Mouse (Mus musculus): ENCODE data around the gene Plin1. TPM values are rescaled to one million over a fixed set of nuclear protein-coding genes. Genes with fewer than 3 reads are reported as not detected.

Plin1 gene
- total and polyA plus RNA-seq, 3 experiments = not detected

- Histone ChIP-seq H3K4me3 (replicated peaks in 1 of 3; ENCODE audit: low read depth in 2 of 3, low read length in 2 of 3, poor library complexity in 1 of 3) (peak overlapping the region in 1 of 3 experiments; percentile 42), H3K9me3 (replicated peaks; ENCODE audit: low read length) (peaks cover 5% of the 10 kb centered on the region), H3K27me3 (replicated peaks) (peaks cover 73% of the 10 kb centered on the region), H3K27ac (ENCODE audit: insufficient read depth, low read depth) (no peak overlapping the region), H3K79me2 (replicated peaks; ENCODE audit: control insufficient read depth, extremely low read depth, insufficient read depth, poor library complexity, severe bottlenecking) (no peaks in the 10 kb centered on the region), H3K9ac (ENCODE audit: insufficient read depth, low read depth) (no peak overlapping the region), H3K4me1 (ENCODE audit: control insufficient read depth in 1 of 2, insufficient read depth in 2 of 2) (peaks cover under 1 to 3% of the 10 kb centered on the region in 2 experiments; a peak in 2 of 4 replicates), H3K36me3 (replicated peaks in 1 of 2; ENCODE audit: control insufficient read depth in 1 of 2, insufficient read depth in 1 of 2, low read length in 1 of 2) (no peaks in the 10 kb centered on the region), H3K4me2 (ENCODE audit: insufficient read depth, low read depth, poor library complexity, severe bottlenecking) (no peak overlapping the region)
- dilution Hi-C loops (cut with MboI; ENCODE audit: extremely low pct_ligation_motif_present, extremely low pct_unique_long_range_greater_than_20kb, low sequenced_read_pairs) = no loop called here
- in situ Hi-C loops (cut with MboI; ENCODE audit: low pct_ligation_motif_present, low pct_unique_long_range_greater_than_20kb, low sequenced_read_pairs) = loop anchor here (10.0 kb wide), 1 partner anchor 227 kb away; no protein-coding TSS in a partner anchor
- TF ChIP-seq IRF4 (IDR thresholded peaks at IDR 0.05; ENCODE audit: low read depth, low read length) (no peak), MYC (IDR thresholded peaks at IDR 0.05; ENCODE audit: low read depth, low read length) (no peak), CTCF (conservative IDR thresholded peaks at IDR 0.05 in 1 of 2, IDR thresholded peaks at IDR 0.05 in 1 of 2; ENCODE audit: low read depth in 2 of 2, low read length in 2 of 2) (no peak), MAFK (IDR thresholded peaks at IDR 0.05; ENCODE audit: insufficient replicate concordance, low read length) (no peak), E2F4 (IDR thresholded peaks at IDR 0.05; ENCODE audit: insufficient replicate concordance, low read depth, low read length) (no peak), HCFC1 (IDR thresholded peaks at IDR 0.05; ENCODE audit: low read depth, low read length) (no peak), ETS1 (conservative IDR thresholded peaks at IDR 0.05; ENCODE audit: low read depth, low read length) (no peak), ZKSCAN1 (IDR thresholded peaks at IDR 0.05; ENCODE audit: borderline replicate concordance, low read depth, low read length) (no peak), MAX (IDR thresholded peaks at IDR 0.05; ENCODE audit: low read length) (no peak), TCF12 (IDR thresholded peaks at IDR 0.05; ENCODE audit: low read depth, low read length) (no peak), ZC3H11A (IDR thresholded peaks at IDR 0.05; ENCODE audit: low read depth, low read length) (no peak), NRF1 (IDR thresholded peaks at IDR 0.05; ENCODE audit: low read depth, low read length) (no peak), CHD1 (IDR thresholded peaks at IDR 0.05; ENCODE audit: low read depth, low read length) (no peak), BHLHE40 (IDR thresholded peaks at IDR 0.05; ENCODE audit: low read depth, low read length) (no peak)
- DNase-seq (ENCODE audit: extremely low read depth) = no peak
Measured at GRCm38 (mm10) chr7:79721386-79721977, 11.2 kb downstream of the Plin1 start.

GRCm38 (mm10) chr7:79715187-79715981 lies 17.3 kb downstream of the Plin1 start, which contains the start of gene Kif7:
TSS of gene Kif7 (minus strand) at chr7:79715720.
- peak; percentile 77 for DNase-seq (ENCODE audit: extremely low read depth)
- in situ Hi-C loops (cut with MboI; ENCODE audit: low pct_ligation_motif_present, low pct_unique_long_range_greater_than_20kb, low sequenced_read_pairs) = no loop called here

More at GRCm38 (mm10) chr7:79715187-79715981, 17.3 kb downstream of the Plin1 start, which contains the start of gene Kif7:
- Histone ChIP-seq H3K36me3 (replicated peaks in 1 of 2; ENCODE audit: control insufficient read depth in 1 of 2, insufficient read depth in 1 of 2, low read length in 1 of 2) (peaks cover 5 to 21% of the 10 kb centered on the region in 2 experiments), H3K4me1 (ENCODE audit: control insufficient read depth in 1 of 2, insufficient read depth in 2 of 2) (peaks cover 2 to 13% of the 10 kb centered on the region in 2 experiments; a peak in 3 of 4 replicates), H3K27ac (ENCODE audit: insufficient read depth, low read depth) (no peak within 1 kb of the TSS), H3K79me2 (replicated peaks; ENCODE audit: control insufficient read depth, extremely low read depth, insufficient read depth, poor library complexity, severe bottlenecking) (no peaks in the 10 kb centered on the region), H3K4me3 (replicated peaks in 1 of 3; ENCODE audit: low read depth in 2 of 3, low read length in 2 of 3, poor library complexity in 1 of 3) (peak within 1 kb of the TSS; percentile 63 to 81 (median 77)), H3K27me3 (replicated peaks) (peaks cover 28% of the 10 kb centered on the region), H3K4me2 (ENCODE audit: insufficient read depth, low read depth, poor library complexity, severe bottlenecking) (peak within 1 kb of the TSS; percentile 60), H3K9me3 (replicated peaks; ENCODE audit: low read length) (peaks cover 5% of the 10 kb centered on the region), H3K9ac (ENCODE audit: insufficient read depth, low read depth) (peak within 1 kb of the TSS; percentile 4)
- dilution Hi-C loops (cut with MboI; ENCODE audit: extremely low pct_ligation_motif_present, extremely low pct_unique_long_range_greater_than_20kb, low sequenced_read_pairs) = no loop called here
- TF ChIP-seq MAFK (IDR thresholded peaks at IDR 0.05; ENCODE audit: insufficient replicate concordance, low read length) = no peak
- no peak for TF ChIP-seq TCF12 (IDR thresholded peaks at IDR 0.05; ENCODE audit: low read depth, low read length)
- no peak for TF ChIP-seq USF1 (IDR thresholded peaks at IDR 0.05; ENCODE audit: low read depth, low read length)
- TF ChIP-seq SIN3A (IDR thresholded peaks at IDR 0.05; ENCODE audit: low read length) = peak; percentile 69; the same call in 1 of the 2 replicates
- peak; percentile 55; the same call in 1 of the 2 replicates for TF ChIP-seq MXI1 (IDR thresholded peaks at IDR 0.05; ENCODE audit: low read depth, low read length)
- 0 out of 2 replicates have a peak, but pooled peaks have one; percentile 9 for TF ChIP-seq IRF4 (IDR thresholded peaks at IDR 0.05; ENCODE audit: low read depth, low read length)
- TF ChIP-seq KAT2A (IDR thresholded peaks at IDR 0.05; ENCODE audit: insufficient replicate concordance, low read length) = no peak
- TF ChIP-seq CHD2 (IDR thresholded peaks at IDR 0.05; ENCODE audit: low read length) = no peak
- TF ChIP-seq MAZ (IDR thresholded peaks at IDR 0.05; ENCODE audit: low read depth, low read length) = peak; percentile 84
- peak; percentile 32; the same call in 1 of the 2 replicates for TF ChIP-seq ELF1 (IDR thresholded peaks at IDR 0.05; ENCODE audit: low read depth, low read length)
- TF ChIP-seq E2F4 (IDR thresholded peaks at IDR 0.05; ENCODE audit: insufficient replicate concordance, low read depth, low read length) = no peak
- no peak for TF ChIP-seq MAX (IDR thresholded peaks at IDR 0.05; ENCODE audit: low read length)
- TF ChIP-seq POLR2AphosphoS2 (IDR thresholded peaks at IDR 0.05; ENCODE audit: low read depth, low read length) = 0 out of 2 replicates have a peak, but pooled peaks have one; percentile 34
- peak; percentile 68; the same call in 1 of the 2 replicates for TF ChIP-seq HCFC1 (IDR thresholded peaks at IDR 0.05; ENCODE audit: low read depth, low read length)
- peak; percentile 24; the same call in 1 of the 2 replicates for TF ChIP-seq NRF1 (IDR thresholded peaks at IDR 0.05; ENCODE audit: low read depth, low read length)
- peak; percentile 66 for TF ChIP-seq POLR2A (IDR thresholded peaks at IDR 0.05; ENCODE audit: low read depth, low read length)
- 0 out of 2 replicates have a peak, but pooled peaks have one; percentile 55 for TF ChIP-seq ZMIZ1 (IDR thresholded peaks at IDR 0.05; ENCODE audit: low read depth, low read length)
- TF ChIP-seq CHD1 (IDR thresholded peaks at IDR 0.05; ENCODE audit: low read depth, low read length) = no peak
- TF ChIP-seq NELFE (IDR thresholded peaks at IDR 0.05; ENCODE audit: low read depth, low read length) = peak; percentile 39; the same call in 1 of the 2 replicates
- TF ChIP-seq UBTF (IDR thresholded peaks at IDR 0.05; ENCODE audit: low read depth, low read length) = no peak
- no peak for TF ChIP-seq ZKSCAN1 (IDR thresholded peaks at IDR 0.05; ENCODE audit: borderline replicate concordance, low read depth, low read length)
